Mouse (Mus musculus): ENCODE data around the gene Clrn3. TPM values are rescaled to one million over a fixed set of nuclear protein-coding genes. Genes with fewer than 3 reads are reported as not detected.
A peak's percentile ranks its signal among the peaks of the same experiment; 100 is the strongest.

Gene Clrn3
- total and polyA plus RNA-seq, 3 experiments = not detected

GRCm38 (mm10) chr7:135510431-135510830 is 18.0 kb downstream of the Clrn3 start:
- dilution Hi-C loops (cut with MboI; ENCODE audit: extremely low pct_ligation_motif_present, extremely low pct_unique_long_range_greater_than_20kb, low sequenced_read_pairs) = no loop called here
- Histone ChIP-seq H3K79me2 (replicated peaks; ENCODE audit: control insufficient read depth, extremely low read depth, insufficient read depth, poor library complexity, severe bottlenecking) (no peaks in the 10 kb centered on the region), H3K27ac (ENCODE audit: insufficient read depth, low read depth) (no peak overlapping the region)

GRCm38 (mm10) chr7:135509272-135509671 is 19.2 kb downstream of the Clrn3 start:
- TF ChIP-seq MXI1 (IDR thresholded peaks at IDR 0.05; ENCODE audit: low read depth, low read length) (0 out of 2 replicates have a peak, but pooled peaks have one; percentile 23), KAT2A (IDR thresholded peaks at IDR 0.05; ENCODE audit: insufficient replicate concordance, low read length) (no peak), SIN3A (IDR thresholded peaks at IDR 0.05; ENCODE audit: low read length) (0 out of 2 replicates have a peak, but pooled peaks have one; percentile 24)
- Histone ChIP-seq H3K27ac (ENCODE audit: insufficient read depth, low read depth) (no peak overlapping the region), H3K79me2 (replicated peaks; ENCODE audit: control insufficient read depth, extremely low read depth, insufficient read depth, poor library complexity, severe bottlenecking) (no peaks in the 10 kb centered on the region), H3K4me2 (ENCODE audit: insufficient read depth, low read depth, poor library complexity, severe bottlenecking) (no peak overlapping the region), H3K9ac (ENCODE audit: insufficient read depth, low read depth) (no peak overlapping the region), H3K27me3 (replicated peaks) (no peaks in the 10 kb centered on the region), H3K4me3 (replicated peaks in 1 of 3; ENCODE audit: low read depth in 2 of 3, low read length in 2 of 3, poor library complexity in 1 of 3) (no peak overlapping the region), H3K4me1 (ENCODE audit: control insufficient read depth in 1 of 2, insufficient read depth in 2 of 2) (peaks cover 6 to 34% of the 10 kb centered on the region in 2 experiments; a peak in 3 of 4 replicates), H3K9me3 (replicated peaks; ENCODE audit: low read length) (peaks cover 3% of the 10 kb centered on the region), H3K36me3 (replicated peaks in 1 of 2; ENCODE audit: control insufficient read depth in 1 of 2, insufficient read depth in 1 of 2, low read length in 1 of 2) (no peaks in the 10 kb centered on the region)
- DNase-seq (ENCODE audit: extremely low read depth) = peak; percentile 37
- dilution Hi-C loops (cut with MboI; ENCODE audit: extremely low pct_ligation_motif_present, extremely low pct_unique_long_range_greater_than_20kb, low sequenced_read_pairs) = no loop called here
- in situ Hi-C loops (cut with MboI; ENCODE audit: low pct_ligation_motif_present, low pct_unique_long_range_greater_than_20kb, low sequenced_read_pairs) = loop anchor here (10.0 kb wide), 1 partner anchor 86 kb away; no protein-coding TSS in a partner anchor

More at GRCm38 (mm10) chr7:135510431-135510830, 18.0 kb downstream of the Clrn3 start:
- no peak overlapping the region for H3K9ac ChIP-seq (ENCODE audit: insufficient read depth, low read depth)
- no peak overlapping the region for H3K4me2 ChIP-seq (ENCODE audit: insufficient read depth, low read depth, poor library complexity, severe bottlenecking)
- peaks cover 6 to 39% of the 10 kb centered on the region in 2 experiments; a peak in 3 of 4 replicates for H3K4me1 ChIP-seq (ENCODE audit: control insufficient read depth in 1 of 2, insufficient read depth in 2 of 2)
- DNase-seq (ENCODE audit: extremely low read depth) = no peak
- H3K4me3 ChIP-seq (replicated peaks in 1 of 3; ENCODE audit: low read depth in 2 of 3, low read length in 2 of 3, poor library complexity in 1 of 3) = no peak overlapping the region
- in situ Hi-C loops (cut with MboI; ENCODE audit: low pct_ligation_motif_present, low pct_unique_long_range_greater_than_20kb, low sequenced_read_pairs) = no loop called here
- no peaks in the 10 kb centered on the region for H3K27me3 ChIP-seq (replicated peaks)
- H3K9me3 ChIP-seq (replicated peaks; ENCODE audit: low read length) = peaks cover 3% of the 10 kb centered on the region
- no peaks in the 10 kb centered on the region for H3K36me3 ChIP-seq (replicated peaks in 1 of 2; ENCODE audit: control insufficient read depth in 1 of 2, insufficient read depth in 1 of 2, low read length in 1 of 2)
- TF ChIP-seq ZMIZ1 (IDR thresholded peaks at IDR 0.05; ENCODE audit: low read depth, low read length) (no peak), E2F4 (IDR thresholded peaks at IDR 0.05; ENCODE audit: insufficient replicate concordance, low read depth, low read length) (no peak), GABPA (IDR thresholded peaks at IDR 0.05; ENCODE audit: insufficient replicate concordance, low read depth, low read length) (no peak), MAX (IDR thresholded peaks at IDR 0.05; ENCODE audit: low read length) (no peak), TBP (conservative IDR thresholded peaks at IDR 0.05; ENCODE audit: low read depth, low read length) (no peak), MEF2A (IDR thresholded peaks at IDR 0.05; ENCODE audit: borderline replicate concordance, low read depth, low read length) (no peak), MAZ (IDR thresholded peaks at IDR 0.05; ENCODE audit: low read depth, low read length) (no peak), ELF1 (IDR thresholded peaks at IDR 0.05; ENCODE audit: low read depth, low read length) (no peak), TCF12 (IDR thresholded peaks at IDR 0.05; ENCODE audit: low read depth, low read length) (no peak), PAX5 (IDR thresholded peaks at IDR 0.05; ENCODE audit: low read length) (no peak), MYC (IDR thresholded peaks at IDR 0.05; ENCODE audit: low read depth, low read length) (no peak), JUND (conservative IDR thresholded peaks at IDR 0.05; ENCODE audit: low read depth, low read length) (no peak), EP300 (IDR thresholded peaks at IDR 0.05; ENCODE audit: low read length) (no peak), IRF4 (IDR thresholded peaks at IDR 0.05; ENCODE audit: low read depth, low read length) (no peak), POLR2AphosphoS2 (IDR thresholded peaks at IDR 0.05; ENCODE audit: low read depth, low read length) (no peak), BHLHE40 (IDR thresholded peaks at IDR 0.05; ENCODE audit: low read depth, low read length) (no peak)
